Mouse (Mus musculus): ENCODE data around the gene Lasp1.

- TF ChIP-seq POLR2A (IDR thresholded peaks at IDR 0.05; ENCODE audit: low read depth, low read length) (peak; percentile 75), CTCF (IDR thresholded peaks at IDR 0.05; ENCODE audit: extremely low read depth, insufficient read length, insufficient replicate concordance, low read depth, low read length) (no peak)
These were observed 1.3 kb downstream of the Lasp1 start for GRCm38 (mm10) chr11:97799994-97800690.

Data from small intestine, adult 2 months (tissue).